Mouse (Mus musculus) heart, adult 2 months (tissue): Measurements from ENCODE around the gene Gcc1.

Experiments used
- CTCF ChIP-seq: fragments of 200-600 bp; IDR thresholded peaks from 2 replicates; pipeline ENCODE4 v1.8.1; 2022; ENCODE audit warnings: antibody characterized with exemption, mild to moderate bottlenecking, moderate library complexity
- EP300 ChIP-seq: fragments of 200-500 bp; IDR thresholded peaks from 2 replicates; pipeline ENCODE4 v1.6.1; 2011; ENCODE audit warnings: low read depth, low read length, control low read depth; ENCODE audit not compliant: insufficient read depth
- POLR2A ChIP-seq: fragments of 200-500 bp; IDR thresholded peaks from 2 replicates; pipeline ENCODE4 v1.6.1; 2011; ENCODE audit warnings: mild to moderate bottlenecking, low read depth, low read length, control low read depth; ENCODE audit not compliant: insufficient read depth

GRCm38 (mm10) chr6:28470621-28471020 is 42.4 kb upstream of the Gcc1 start:
- TF ChIP-seq EP300 = no peak
- no peak for TF ChIP-seq CTCF
- no peak for TF ChIP-seq POLR2A
